Mouse (Mus musculus): Measurements from ENCODE around the gene Gstp3.

GRCm38 (mm10) chr19:4071406-4071805 is 12.0 kb upstream of the Gstp3 start:
- TF ChIP-seq GATA1 (IDR thresholded peaks at IDR 0.05; ENCODE audit: low read length): no peak
- TF ChIP-seq TAL1 (IDR thresholded peaks at IDR 0.05; ENCODE audit: low read length): no peak

Measured in erythroblast, embryonic 14.5 days (primary cell).